Mouse (Mus musculus) gastrocnemius, postnatal 4 days (tissue): Measurements from ENCODE around the gene Dbn1. TPM values are rescaled to one million over a fixed set of nuclear protein-coding genes. Genes with fewer than 3 reads are reported as not detected.

Experiments
- DNase-seq, 2 experiments: peaks; one replicate each; pipeline ENCODE4 v3.0.0; 2021 to 2022; ENCODE audit warnings: low spot score in 2 of 2, mixed read lengths in 2 of 2
- total RNA-seq, 2 experiments: library from RNA; stranded (reverse); gene quantifications; 2 replicates each; pipeline ENCODE4 v1.2.3; 2021

The Dbn1 gene
- total RNA-seq, 2 experiments from 2014 or later: 127 to 147 TPM

DNA sequence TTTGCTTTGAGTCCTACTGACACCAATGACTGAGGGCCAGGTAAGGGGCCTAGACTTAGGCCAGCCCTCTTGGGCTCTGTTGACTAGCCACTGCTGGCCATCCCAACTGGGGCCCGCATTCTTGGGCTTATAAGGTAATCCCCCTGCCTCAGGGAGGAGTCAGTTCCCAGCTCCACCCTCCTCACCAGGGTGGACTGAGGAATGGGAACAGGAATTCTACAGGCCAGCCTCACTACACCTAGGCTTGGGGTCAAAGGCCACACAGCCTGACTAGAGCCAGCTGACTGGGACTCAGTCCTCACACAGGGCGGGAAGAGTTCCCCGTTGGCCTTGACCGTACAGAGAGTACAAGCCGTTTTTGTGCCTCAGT is 23.6 kb upstream of the Dbn1 start:
- DNase-seq: no peak

DNA sequence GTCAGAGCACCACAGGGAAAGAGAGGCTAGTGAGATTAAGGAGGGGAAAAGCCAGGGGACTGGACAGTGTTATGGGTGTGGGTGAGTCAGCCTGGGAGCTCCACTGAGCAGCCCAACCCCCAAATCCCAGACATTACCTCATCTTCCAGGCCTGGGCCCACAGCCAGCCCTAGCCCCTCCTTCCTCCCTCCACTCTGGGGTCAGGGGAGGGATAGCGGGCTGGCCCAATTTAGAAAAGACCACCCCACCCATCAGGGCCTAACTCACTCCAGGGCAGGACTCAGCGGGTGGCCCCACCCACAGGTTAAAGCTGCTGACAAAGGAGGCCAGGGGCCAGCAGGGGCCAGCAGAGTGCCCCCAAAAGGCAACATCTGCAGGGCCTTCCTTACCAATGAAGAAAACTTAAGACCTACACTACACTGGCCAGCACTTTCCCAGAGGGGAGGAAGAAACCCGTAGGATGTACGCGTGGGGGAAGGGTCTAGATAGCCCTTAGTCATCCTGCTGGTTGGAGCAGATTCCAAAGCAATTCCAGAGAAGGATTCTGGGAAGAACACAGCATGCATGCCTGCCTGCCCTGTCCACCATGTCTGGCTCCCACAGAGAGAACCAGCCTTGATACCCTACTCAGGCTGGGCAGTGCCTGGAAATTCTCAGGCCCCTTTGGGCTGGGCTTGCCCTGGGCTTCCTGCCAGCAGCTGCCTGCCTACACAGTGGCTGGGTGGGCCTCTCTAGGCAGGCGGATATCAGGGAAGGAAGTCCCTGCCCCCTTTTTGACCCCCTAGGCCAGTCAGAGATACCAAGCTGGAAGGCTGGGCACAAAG is 23.0 kb upstream of the Dbn1 start:
- peak; percentile 82 to 87 for DNase-seq

DNA sequence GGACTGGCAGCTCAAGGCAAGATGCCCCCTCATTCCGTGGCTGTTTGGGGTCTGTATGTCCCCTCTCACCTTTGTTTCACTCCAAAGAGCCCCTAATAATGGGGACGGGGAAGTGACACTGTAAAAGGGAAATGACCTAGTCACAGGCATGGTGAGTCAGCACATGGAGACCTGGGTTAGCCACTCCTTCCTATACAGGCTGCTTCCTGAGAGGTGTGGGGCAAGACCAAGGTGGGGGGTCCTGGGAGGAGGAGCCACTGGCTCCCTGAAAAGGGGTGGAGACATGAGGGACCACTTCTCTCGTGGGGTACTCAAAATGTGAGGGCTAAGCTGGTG is 22.4 kb upstream of the Dbn1 start:
- no peak for DNase-seq

DNA sequence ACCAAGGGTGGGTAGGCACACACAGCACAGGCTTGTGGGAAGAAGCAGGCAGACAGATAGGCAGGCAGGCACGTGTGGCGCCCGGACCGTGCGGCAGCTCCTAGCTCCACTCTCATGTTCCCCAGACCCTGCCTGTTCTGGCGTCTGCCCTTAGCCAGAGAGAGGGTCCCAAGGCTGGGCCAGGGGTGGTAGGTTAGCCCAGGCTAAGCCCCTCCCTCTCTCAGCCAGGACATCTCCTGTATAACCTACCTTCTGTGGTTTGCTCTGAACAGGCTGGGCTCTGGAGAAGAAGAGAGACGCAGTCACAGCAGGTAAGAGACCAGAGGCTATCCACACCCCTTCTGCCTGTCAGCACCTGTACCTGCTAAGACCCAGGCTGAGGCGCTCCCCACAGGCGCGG is 20.6 kb upstream of the Dbn1 start:
- no peak for DNase-seq

DNA sequence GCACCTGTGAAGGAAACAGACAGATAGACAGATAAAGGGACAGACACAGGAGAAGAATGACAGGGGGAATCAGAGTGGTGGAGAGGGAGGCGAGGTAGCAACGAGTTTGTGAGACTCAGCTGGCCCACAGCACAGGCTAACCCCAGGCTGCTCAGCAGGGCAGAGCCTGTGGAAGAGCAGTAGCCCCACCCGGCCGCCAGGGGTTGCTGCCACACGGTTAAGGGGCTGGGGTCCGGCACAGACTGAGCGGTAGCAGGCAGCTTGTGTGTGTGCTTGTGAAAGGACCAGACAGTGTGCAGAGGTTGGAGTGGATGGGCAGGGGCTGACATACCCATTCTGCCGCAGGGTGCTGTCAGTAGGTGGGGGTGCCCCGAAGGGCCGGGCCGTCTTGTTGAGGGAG is 20.0 kb upstream of the Dbn1 start:
- no peak for DNase-seq

DNA sequence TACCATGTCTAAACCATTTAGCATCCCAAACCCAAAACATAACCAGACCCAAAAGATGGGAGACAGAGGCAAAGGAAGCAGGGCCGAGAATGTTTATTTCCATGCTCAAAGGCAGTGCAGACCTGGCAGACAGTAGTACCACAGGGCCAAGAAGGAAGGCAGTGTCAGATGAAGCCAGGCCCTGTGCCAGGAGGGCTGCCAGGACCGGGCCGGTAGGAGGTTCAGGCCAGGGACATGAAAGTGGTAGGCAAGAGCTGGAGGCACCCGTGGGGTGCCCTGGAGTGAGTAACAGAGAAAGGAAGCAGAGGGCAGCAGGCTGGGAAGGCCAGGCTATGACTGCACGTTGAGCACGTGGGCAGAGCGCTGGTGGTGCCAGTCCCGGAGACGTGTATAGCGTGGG is 18.8 kb upstream of the Dbn1 start:
- DNase-seq: peak in 1 of 2 experiments; percentile 31

DNA sequence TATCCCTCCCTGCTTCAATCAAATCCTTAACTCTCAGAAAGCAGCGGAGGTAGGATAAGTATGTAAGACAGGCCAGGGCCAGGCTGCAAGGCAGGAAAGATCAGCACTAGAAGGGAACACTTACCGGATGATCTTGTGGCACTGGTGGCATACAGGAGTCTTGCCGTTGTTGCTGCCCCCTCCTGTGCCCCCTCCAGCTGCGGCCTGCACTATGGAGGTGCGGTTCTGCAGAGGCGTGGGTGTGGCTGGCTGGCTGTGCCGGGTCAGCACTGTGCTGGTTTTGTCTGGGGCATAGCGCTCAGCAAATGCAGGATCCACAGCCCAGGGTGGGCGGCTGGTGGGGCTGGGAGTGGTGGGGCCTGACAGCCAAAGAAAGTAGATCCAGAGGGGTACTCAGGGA is 17.9 kb upstream of the Dbn1 start:
- DNase-seq: no peak

DNA sequence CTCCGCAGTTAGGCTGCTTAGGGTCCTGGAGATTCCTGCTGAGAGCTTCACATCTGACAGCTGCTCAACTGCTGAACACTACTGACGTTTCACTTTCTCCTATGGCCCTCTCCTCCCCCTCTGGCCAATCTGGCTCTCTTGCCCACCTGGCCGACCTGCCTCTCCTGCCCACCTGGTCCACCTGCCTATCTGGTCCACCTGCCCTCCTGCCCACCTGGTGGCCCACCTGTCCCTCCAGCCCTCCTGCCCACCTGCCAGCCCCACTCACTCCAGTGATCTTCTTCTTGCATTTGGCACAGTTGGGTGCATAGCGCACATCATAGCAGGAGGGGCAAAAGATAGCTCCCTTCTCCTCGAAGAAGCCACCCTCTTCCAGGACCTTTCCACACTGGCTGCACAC is 16.5 kb upstream of the Dbn1 start:
- no peak for DNase-seq

DNA sequence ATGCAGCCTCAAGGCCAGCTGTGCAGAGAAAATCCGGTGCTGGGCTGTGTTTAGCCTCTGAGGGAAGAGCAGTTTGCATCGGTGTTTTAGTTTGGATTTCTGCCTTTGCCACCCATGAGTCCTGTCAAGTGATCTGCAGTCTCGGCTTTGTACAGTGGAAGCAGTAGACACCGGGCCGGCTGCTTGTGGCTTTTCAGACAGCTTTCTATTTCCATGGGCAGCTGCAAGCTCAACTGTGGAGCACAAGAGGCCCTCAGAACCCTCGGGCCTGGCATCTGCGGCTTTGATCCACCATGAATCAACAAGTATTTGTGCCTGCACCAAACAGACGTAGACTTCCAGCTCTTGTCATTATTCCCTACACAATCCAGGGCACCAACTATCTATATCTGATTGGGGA is 14.5 kb upstream of the Dbn1 start:
- DNase-seq: no peak

DNA sequence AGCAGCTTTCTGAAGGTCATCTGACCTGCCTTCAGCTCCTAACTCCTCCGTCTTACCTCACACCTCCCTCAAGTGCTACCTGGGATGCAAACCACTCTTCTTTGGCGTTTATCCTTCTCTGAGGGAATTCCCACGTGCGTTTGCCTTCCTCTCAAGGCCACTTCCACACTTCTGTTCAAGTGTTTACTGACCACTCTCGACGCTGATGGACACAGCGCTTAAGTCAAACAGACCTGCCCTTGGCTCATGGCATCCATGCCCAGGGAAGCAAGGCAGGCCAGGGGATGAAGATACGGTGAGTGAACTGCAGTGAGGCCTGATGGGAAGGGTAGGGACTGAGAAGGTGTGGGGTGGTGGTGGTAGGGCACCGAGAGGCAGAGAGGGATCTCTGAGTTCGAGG is 12.7 kb upstream of the Dbn1 start:
- no peak for DNase-seq

DNA sequence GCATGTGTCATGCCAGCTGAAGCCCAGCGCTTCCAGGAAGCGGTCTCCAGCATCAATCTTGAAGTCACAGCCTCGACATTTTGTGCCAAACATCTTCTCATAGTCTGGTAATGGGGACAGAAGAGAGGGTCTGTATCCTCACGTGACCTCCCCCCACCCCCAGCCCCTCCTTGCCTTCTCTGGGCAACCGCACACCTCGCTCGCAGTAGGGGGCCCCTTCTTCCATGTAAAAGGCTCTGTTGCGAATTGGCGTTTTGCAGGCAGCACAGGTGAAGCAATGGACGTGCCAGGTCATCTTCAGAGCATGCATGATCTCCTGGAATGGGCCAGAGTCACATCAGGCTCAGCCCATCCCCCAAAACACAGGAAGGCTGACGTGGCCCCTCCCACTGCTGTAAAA is 11.0 kb upstream of the Dbn1 start:
- DNase-seq: no peak

DNA sequence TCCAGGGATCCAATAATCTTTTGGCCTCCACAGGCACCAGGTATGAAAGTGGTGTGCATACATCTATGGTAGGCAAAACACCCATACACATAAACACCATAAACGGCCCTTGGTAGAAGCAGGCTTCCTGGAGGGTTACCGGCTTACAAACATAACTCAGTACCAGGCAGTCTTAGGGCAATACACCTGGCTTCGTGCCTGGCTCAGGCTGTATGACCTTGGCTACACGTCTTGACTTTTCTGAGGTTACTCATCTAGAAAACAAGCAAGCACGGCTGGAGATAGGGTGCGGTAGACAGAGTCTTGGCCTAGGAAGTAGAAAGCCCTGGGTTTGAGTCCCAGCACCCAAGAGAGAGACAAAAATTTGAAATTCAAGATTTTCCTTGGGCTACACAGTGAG is 8.8 kb upstream of the Dbn1 start:
- no peak for DNase-seq

DNA sequence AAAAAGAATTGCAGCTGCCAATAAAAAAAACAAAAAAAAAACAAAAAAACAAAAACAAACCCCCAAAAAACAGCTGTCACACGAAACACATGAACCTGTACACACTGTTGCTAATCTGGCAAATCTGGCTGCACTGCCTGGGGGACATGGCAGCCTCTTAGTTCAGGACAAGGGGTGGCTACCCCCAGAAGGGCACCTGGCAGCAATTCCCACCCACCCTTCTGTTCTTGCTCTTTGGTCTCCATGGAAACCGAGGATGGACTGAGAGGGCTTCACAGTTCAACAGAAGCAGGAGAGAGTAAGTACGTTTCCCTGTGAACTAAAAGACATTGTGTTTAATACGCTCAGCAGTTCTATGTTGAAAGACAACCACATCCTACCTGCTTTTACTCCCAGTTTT is 7.8 kb upstream of the Dbn1 start:
- DNase-seq: no peak

DNA sequence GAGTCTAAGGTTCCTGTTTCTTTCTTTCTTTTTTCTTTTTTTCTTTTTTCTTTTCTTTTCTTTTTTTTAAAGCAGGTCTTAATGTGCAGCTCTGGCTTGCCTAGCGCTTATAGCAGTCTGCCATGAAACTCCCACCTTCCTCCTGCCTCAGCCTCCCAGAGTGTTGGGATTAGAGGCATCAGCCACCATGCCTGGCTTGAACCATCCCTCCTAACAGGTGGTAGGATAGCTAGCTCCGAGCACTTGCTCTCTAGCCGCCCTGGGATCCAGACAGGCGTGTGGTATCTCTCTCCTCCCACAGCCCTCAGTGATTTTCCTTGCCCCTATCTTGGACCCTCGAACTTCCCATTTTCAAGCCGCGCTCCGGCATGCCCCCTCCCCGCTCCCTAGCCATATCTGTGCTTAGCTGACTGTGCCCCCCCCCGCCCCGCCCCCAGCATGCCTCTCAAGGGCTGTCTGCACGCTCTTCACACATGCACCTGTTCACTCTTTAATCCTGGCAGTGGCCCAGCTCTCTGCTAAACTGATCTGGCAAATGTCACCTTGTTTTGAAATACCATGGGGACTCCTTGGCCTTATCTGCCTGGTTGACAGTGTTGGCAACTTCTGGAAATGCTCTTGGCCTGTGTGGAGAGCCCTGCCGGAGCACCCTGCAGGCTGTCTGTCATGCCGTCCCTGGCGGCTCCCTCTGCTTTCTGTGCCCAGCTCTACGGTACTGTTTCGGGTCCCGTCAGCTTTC is 7.1 kb upstream of the Dbn1 start:
- DNase-seq: no peak

DNA sequence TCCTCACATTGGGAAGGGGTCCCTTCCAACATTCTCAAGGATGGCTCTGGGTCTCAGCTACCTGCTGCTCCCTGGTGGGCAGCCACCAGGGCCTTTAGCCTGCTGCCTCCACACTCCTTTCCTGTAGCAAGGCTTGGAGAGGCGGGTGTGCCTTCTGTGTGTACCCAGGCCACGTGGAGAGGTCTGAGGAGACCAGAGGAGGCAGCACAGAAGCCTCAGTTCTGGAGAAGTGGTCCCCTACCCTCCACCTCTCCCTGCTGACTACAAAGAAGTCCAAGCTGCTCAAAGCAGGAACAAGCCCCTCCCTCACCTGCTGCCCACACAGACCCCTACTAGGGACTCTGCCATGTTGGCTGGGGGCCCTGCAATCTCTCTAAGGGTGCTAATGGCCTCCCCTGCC is 6.3 kb upstream of the Dbn1 start:
- DNase-seq: no peak

DNA sequence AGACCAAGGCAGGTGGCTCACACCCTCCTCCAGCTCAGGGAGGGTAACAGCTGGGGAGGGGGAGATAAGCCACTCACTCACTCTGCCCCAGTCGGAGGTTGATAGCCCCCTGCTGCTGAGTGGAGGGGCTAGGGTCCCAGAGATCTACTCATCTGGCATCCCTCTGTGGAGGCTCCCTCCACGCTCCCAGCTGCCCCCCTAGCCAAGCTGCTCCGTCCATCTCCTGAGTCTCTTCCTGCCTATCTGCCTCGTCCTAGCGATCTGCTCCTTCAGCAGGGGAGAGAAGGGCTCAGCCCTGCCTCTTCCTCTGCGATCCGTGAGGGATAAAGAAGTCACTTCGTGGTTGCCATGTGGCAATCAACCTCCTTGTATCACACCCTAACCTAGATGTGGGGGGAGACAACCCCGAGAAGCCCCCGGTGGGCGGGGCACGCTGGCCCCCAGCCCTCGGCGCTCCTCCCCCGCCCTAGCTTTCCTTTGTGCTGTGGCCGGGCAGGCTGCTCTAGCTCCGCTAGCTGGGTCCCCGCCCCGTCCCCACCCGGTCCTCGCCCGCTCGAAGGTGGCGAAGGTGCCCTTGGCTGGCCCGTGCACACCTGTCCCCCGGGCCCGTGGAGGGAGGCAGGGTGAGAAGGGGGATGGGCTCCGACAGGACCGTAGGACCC is 864 bp downstream of the Dbn1 start:
- peak in 1 of 2 experiments; percentile 59 for DNase-seq

DNA sequence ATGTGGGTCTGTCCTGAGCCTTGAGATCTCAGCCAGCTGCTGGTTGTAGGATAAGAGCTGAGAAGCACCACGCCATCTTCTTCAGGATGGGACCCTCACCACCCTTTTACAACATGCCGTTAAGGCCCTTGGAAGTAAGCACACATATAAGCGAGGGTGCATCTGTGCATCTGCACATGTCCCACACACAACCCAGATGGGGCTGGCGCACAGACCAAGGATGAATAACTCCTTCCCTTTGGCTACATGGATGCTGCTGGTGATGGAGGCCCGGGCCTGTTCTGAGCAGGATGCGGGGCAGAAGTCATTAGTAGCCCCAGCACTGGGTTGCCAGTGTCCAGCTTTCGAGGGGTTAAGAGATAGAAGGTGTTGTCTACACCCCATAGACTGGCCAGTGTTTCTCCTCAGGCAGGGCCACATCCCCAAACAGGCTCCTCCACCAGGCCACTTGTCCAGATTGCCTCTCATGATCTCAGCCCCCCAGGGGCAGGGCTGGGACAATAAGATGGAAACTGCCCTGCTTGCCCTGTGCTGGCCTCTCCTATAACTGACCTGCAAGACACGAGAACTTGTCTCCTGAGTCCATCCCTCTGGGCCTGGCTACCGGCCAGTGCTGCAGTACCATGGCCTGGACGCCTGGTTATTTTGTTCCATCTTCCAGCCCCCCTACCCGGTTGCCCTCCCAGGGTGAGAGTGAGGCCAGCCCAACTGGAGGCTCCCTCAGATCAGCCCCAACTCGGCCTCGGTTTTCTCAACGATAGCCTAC is 1.7 kb downstream of the Dbn1 start:
- peak in 1 of 2 experiments; percentile 68 for DNase-seq

DNA sequence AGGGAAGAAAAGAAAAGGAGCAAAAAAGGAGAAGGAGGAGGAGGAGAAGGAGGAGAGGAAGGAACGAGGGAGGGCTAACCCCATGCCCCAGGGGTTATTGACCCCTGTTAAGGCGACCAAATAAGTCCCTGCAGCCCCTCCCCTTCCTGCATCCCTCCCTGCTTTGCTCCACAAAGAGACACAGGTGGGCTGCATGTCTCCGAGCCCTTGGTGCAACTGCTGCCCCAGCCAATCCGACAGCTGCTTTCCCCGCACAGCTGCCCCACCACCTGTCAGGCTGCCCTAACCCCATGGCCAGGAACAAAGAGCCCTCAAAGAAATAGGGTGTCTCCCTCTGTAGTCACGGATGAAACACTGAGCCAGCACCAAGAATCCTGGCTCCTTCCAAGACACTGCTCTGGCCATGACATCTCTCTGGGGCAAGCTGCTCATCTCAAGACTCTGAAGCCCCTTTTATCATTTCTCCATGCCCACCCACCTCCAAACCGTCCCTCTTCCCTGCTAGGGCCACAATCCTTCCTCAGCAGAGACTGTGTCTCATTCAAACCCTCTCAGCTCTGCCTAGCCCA is 3.3 kb downstream of the Dbn1 start:
- no peak for DNase-seq

DNA sequence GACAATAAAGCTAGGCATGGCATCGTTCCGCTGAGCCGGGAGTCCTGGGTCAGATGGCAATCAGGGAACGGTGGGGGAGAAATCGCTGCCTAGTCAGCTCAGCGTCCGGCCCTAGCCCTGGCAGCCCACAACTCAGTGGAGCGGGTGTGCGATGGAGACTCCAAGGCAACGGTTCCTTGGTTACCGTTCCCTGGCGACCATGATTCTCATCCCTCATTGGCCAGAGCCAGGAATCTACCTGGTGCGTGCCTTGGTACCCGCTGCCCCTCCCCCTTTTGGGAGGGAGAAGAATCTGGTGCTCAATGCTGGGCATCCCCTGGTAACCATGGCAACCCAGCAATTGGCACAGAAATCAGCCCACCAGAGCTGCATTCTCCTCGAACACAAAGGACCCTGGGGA is 4.3 kb downstream of the Dbn1 start:
- no peak for DNase-seq

DNA sequence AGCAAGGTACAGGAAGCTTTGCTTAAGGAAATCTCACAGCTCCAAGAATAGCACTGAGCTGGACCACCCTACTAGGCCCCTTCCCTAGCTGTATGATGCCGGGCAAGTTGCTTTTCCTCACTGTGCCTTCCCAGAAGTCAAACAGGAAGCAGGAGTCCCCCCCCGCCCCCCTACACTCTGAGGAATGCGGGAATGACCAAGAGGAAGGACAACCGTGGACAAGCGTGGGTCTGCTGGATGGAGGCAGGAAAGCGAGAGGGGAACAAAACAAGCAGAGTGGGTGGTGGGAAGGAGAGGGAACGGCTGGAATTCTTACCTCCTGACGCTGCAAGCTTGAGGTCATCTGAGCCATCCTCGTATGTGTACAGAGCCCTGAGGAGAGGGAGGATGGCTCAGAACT is 4.8 kb downstream of the Dbn1 start:
- DNase-seq: no peak

DNA sequence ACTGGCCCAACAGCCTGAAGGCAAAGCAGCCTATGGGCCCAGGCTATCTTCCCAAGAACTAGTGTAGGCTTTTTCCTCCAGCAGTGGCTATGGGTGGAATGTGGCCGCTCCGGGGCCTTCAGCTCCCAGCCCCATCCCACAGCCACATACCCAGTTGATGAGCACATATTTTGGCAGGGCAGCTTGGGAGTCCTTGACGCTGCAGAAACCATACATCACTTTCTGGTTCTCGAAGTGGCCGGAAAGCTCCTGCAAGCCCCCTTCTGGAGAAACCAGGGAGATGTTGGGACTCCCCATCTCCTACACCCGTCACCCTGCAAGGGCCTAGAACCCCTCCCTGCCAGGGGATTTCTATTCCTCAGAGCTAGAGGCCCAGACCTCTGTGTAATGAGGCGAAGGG is 5.4 kb downstream of the Dbn1 start:
- peak in 1 of 2 experiments; percentile 60 for DNase-seq
